Comparison of ENCODE assay signal across 14 mouse cellular contexts in genomic region chr4:123298980-123299670, GRCm38 (mm10). TPM values are rescaled to one million over a fixed set of nuclear protein-coding genes. Genes with fewer than 3 reads are reported as not detected.
DNase-seq lines count a peak whose midpoint lies in the region; ATAC-seq and TF ChIP-seq lines count a peak whose summit lies in the region.
"Had no signal": no experiment of that assay in that cellular context is flagged by ENCODE, and none has a peak within 500 bp of the region (broad histone marks: within the 10 kb centered on the region; RNA-seq: fewer than 3 reads in every experiment).

No protein-coding gene starts in this region.

- no peak for TF ChIP-seq CTCF in liver, adult 2 months (IDR thresholded peaks at IDR 0.05; ENCODE audit: low read depth, low read length)
- no peak for TF ChIP-seq CTCF in layer of hippocampus, adult 2 months (conservative IDR thresholded peaks at IDR 0.05)

- no peak overlapping the region for H3K9ac ChIP-seq in liver, adult 2 months (ENCODE audit: low read depth, low read length)
- H3K9ac ChIP-seq in liver, embryonic 12.5 days, result no peak overlapping the region
- H3K9ac ChIP-seq: stomach, embryonic 15.5 days had no signal

- peaks cover 33% of the 10 kb centered on the region for H3K36me3 ChIP-seq in liver, adult 2 months (ENCODE audit: control insufficient read depth, insufficient read depth, low read length)
- peaks cover 99% of the 10 kb centered on the region for H3K36me3 ChIP-seq in liver, embryonic 12.5 days

- peaks cover 4% of the 10 kb centered on the region for H3K4me1 ChIP-seq in liver, adult 2 months (ENCODE audit: control insufficient read depth, insufficient read depth, low read length)
- no peaks in the 10 kb centered on the region; the same call in 1 of the 2 replicates for H3K4me1 ChIP-seq in liver, embryonic 12.5 days
- H3K4me1 ChIP-seq: stomach, embryonic 15.5 days had no signal

- no peak for TF ChIP-seq POLR2A in liver, adult 2 months (IDR thresholded peaks at IDR 0.05; ENCODE audit: extremely low read depth, insufficient read depth, low read length)

- H3K4me3 ChIP-seq in liver, adult 2 months (ENCODE audit: insufficient read depth, low read depth, low read length), result no peak overlapping the region
- no peak overlapping the region for H3K4me3 ChIP-seq in liver, embryonic 12.5 days
- no peak overlapping the region for H3K4me3 ChIP-seq in layer of hippocampus, adult 2 months
- H3K4me3 ChIP-seq: stomach, embryonic 15.5 days had no signal

- no peak for ATAC-seq in liver, embryonic 12.5 days
- ATAC-seq: lung, postnatal 0 days; Patski had no signal

- H3K79me2 ChIP-seq in liver, adult 2 months (ENCODE audit: control insufficient read depth, insufficient read depth, low read length), result no peaks in the 10 kb centered on the region

- no peaks in the 10 kb centered on the region for H3K9me3 ChIP-seq in liver, embryonic 12.5 days (replicated peaks)
- H3K9me3 ChIP-seq: stomach, embryonic 15.5 days had no signal

- H3K27ac ChIP-seq in liver, adult 2 months (replicated peaks; ENCODE audit: insufficient read depth, low read depth, low read length), result peak overlapping the region; percentile 87
- H3K27ac ChIP-seq in liver, embryonic 12.5 days, result no peak overlapping the region; the same call in 1 of the 2 replicates
- H3K27ac ChIP-seq in layer of hippocampus, adult 2 months, result no peak overlapping the region
- H3K27ac ChIP-seq: kidney, postnatal 0 days; stomach, embryonic 15.5 days had no signal

- H3K4me2 ChIP-seq in liver, embryonic 12.5 days, result no peak overlapping the region
- H3K4me2 ChIP-seq: stomach, embryonic 15.5 days had no signal

- WGBS in liver, adult 2 months, result 38% methylated on average over 11 of the region's 11 CpGs
- whole genome bisulfite sequencing in liver, embryonic 12.5 days (ENCODE audit: insufficient replicate concordance), result 90% methylated on average over 11 of the region's 11 CpGs

- DNase-seq in cerebellum, adult 11 months, result peak; percentile 37
- no peak for DNase-seq in cerebellum, adult 8-10 months
- peak; percentile 96 for DNase-seq in liver, adult 2 months (ENCODE audit: extremely low read depth, low read depth, low spot score)
- DNase-seq in cerebellum, postnatal 10 days, result peak; percentile 84 to 89
- peak; percentile 48 for DNase-seq in kidney, postnatal 14 days
- DNase-seq in thymus, postnatal 36 days, result no peak
- no peak for DNase-seq in layer of hippocampus, adult 2 months (ENCODE audit: low spot score in 2 of 2)
- DNase-seq: B cell, adult 2 months had no signal

- no peaks in the 10 kb centered on the region for H3K27me3 ChIP-seq in liver, adult 2 months (ENCODE audit: control insufficient read depth, insufficient read depth, low read length)
- no peaks in the 10 kb centered on the region for H3K27me3 ChIP-seq in liver, embryonic 12.5 days (replicated peaks)
- H3K27me3 ChIP-seq: Patski; stomach, embryonic 15.5 days had no signal

RNA-seq across cellular contexts. Expression of gene Oxct2a, which starts 24.3 kb away (rescaled TPM):
- total RNA-seq in liver, adult 2 months (2014; rRNA removed), result not detected in 2 replicates
- polyA plus RNA-seq in liver, adult 2 months (2012; rRNA removed), result not detected in 2 replicates
- 0.19 TPM in 1 of 2 replicates, not detected in the other for polyA plus RNA-seq in liver, embryonic 12.5 days (2016; fragmentation: Nextera tagmentation; extraction: Ambion mirVana)
- total RNA-seq in layer of hippocampus, adult 2 months (2021), result not detected
- total RNA-seq: left cerebral cortex, postnatal 36 days had no signal
- polyA plus RNA-seq: kidney, postnatal 0 days; lung, postnatal 0 days; Patski; stomach, embryonic 15.5 days had no signal

RNA-seq across cellular contexts. Expression of gene Pabpc4, which starts 37.0 kb away (rescaled TPM):
- 25.3 and 41.9 TPM in 2 replicates for total RNA-seq in liver, adult 2 months (2014; rRNA removed)
- polyA plus RNA-seq in liver, adult 2 months (2012; rRNA removed), result 40.8 and 54.4 TPM in 2 replicates
- polyA plus RNA-seq in liver, embryonic 12.5 days (2016; fragmentation: Nextera tagmentation; extraction: Ambion mirVana), result 110 and 112 TPM in 2 replicates
- total RNA-seq in layer of hippocampus, adult 2 months (2021), result 10 to 100 TPM; 45.9 to 47.6 TPM

RNA-seq across cellular contexts. Expression of gene Bmp8a, which starts 43.9 kb away (rescaled TPM):
- not detected in 2 replicates for total RNA-seq in liver, adult 2 months (2014; rRNA removed)
- not detected in 2 replicates for polyA plus RNA-seq in liver, adult 2 months (2012; rRNA removed)
- polyA plus RNA-seq in liver, embryonic 12.5 days (2016; fragmentation: Nextera tagmentation; extraction: Ambion mirVana), result 0.31 and 0.46 TPM in 2 replicates
- total RNA-seq in layer of hippocampus, adult 2 months (2021), result under 1 TPM in 1 of 2 experiments, not detected in 1; 0.15 TPM
- polyA plus RNA-seq: Patski had no signal

Comparison
In these comparisons a context has a peak if more than half of its experiments do, and no peak if none do; other contexts are left out.
1. DNase-seq: peak in cerebellum, adult 11 months (single experiment), liver, adult 2 months (single experiment), cerebellum, postnatal 10 days (2 of 2) and kidney, postnatal 14 days (single experiment); none in cerebellum, adult 8-10 months (single experiment), thymus, postnatal 36 days (0 of 2) and layer of hippocampus, adult 2 months (0 of 2).